In the genomic region with DNA sequence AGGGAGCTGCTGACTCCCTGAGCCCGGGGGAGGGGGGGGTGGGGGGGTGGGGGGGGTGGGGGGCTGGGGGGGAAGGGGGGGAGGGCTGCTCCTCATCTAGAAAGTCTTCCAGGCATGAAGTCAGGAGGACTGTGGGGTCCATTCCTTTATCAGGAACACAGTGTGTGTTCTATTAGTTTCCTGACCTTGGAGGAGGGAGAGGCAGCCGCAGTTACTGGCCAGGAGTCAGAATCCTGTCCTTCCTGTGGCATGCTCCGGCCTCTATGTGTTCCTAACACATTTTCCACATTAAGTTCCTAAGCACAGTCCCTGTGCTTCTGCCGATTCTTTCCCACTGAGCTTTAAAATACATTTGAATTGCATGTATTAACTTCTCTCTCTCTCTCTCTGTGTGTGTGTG, we compare ENCODE assay signal across 28 mouse cellular contexts. TPM values are rescaled to one million over a fixed set of nuclear protein-coding genes. Genes with fewer than 3 reads are reported as not detected.
DNase-seq lines count a peak whose midpoint lies in the region; ATAC-seq and TF ChIP-seq lines count a peak whose summit lies in the region.
"Had no signal": no experiment of that assay in that cellular context is flagged by ENCODE, and none has a peak within 500 bp of the region (broad histone marks: within the 10 kb centered on the region; RNA-seq: fewer than 3 reads in every experiment).

No protein-coding gene starts in this region.

- H3K4me2 ChIP-seq in kidney, postnatal 0 days (ENCODE audit: low read length), result no peak overlapping the region
- H3K4me2 ChIP-seq in lung, postnatal 0 days (replicated peaks; ENCODE audit: low read depth, low read length), result no peak overlapping the region
- H3K4me2 ChIP-seq: heart, embryonic 12.5 days; hindbrain, embryonic 15.5 days; limb, embryonic 12.5 days; liver, embryonic 11.5 days; midbrain, embryonic 13.5 days; neural tube, embryonic 13.5 days had no signal

- no peak for TF ChIP-seq EP300 in lung, postnatal 0 days (IDR thresholded peaks at IDR 0.05)

- ATAC-seq in kidney, postnatal 0 days (replicated peaks; ENCODE audit: low FRiP score, low read depth), result no peak
- no peak for ATAC-seq in lung, postnatal 0 days
- ATAC-seq: forebrain, embryonic 16.5 days; midbrain, embryonic 13.5 days had no signal

- 0 out of 2 replicates have a peak, but pooled peaks cover 3% of the 10 kb centered on the region for H3K9me3 ChIP-seq in kidney, postnatal 0 days (replicated peaks; ENCODE audit: low read length)
- H3K9me3 ChIP-seq in lung, postnatal 0 days (ENCODE audit: low read length), result no peaks in the 10 kb centered on the region
- H3K9me3 ChIP-seq: hindbrain, embryonic 15.5 days; neural tube, embryonic 13.5 days had no signal

- no peak for TF ChIP-seq POLR2A in testis, adult 2 months (IDR thresholded peaks at IDR 0.05; ENCODE audit: control insufficient read depth, low read depth, low read length)

- WGBS in kidney, postnatal 0 days, result 49% methylated on average over 3 of the region's 4 CpGs
- WGBS in lung, postnatal 0 days, result 40% methylated on average over 4 of the region's 4 CpGs

- DNase-seq in adrenal gland, postnatal 36 days, result peak; percentile 25 to 52
- DNase-seq in adrenal gland, postnatal 14 days, result no peak
- peak; percentile 66 for DNase-seq in kidney, postnatal 0 days (ENCODE audit: low spot score)
- DNase-seq in kidney, adult 18-20 months, result no peak
- DNase-seq in lung, postnatal 0 days (ENCODE audit: low spot score), result peak; percentile 23
- no peak for DNase-seq in lung, adult 18-20 months
- no peak for DNase-seq in testis, postnatal 10 days (ENCODE audit: low spot score)
- DNase-seq: adrenal gland, postnatal 25 days; cerebellum, adult 2 months; cerebellum, postnatal 14 days; gastrocnemius, adult 2 months; gastrocnemius, postnatal 36 days; heart, adult 2 months; kidney, postnatal 10 days; lung, postnatal 36 days; retina, postnatal 1 day; right cerebral cortex, postnatal 14 days; thymus, postnatal 4 days had no signal

- H3K4me3 ChIP-seq in kidney, postnatal 0 days (replicated peaks; ENCODE audit: low read depth, low read length), result no peak overlapping the region
- no peak overlapping the region for H3K4me3 ChIP-seq in lung, postnatal 0 days (ENCODE audit: low read depth, low read length)
- H3K4me3 ChIP-seq in testis, adult 2 months (ENCODE audit: control insufficient read depth, low read depth, low read length), result no peak overlapping the region
- H3K4me3 ChIP-seq: erythroblast, embryonic 14.5 days; gastrocnemius, adult 2 months; heart, adult 2 months; heart, embryonic 12.5 days; hindbrain, embryonic 15.5 days; limb, embryonic 12.5 days; midbrain, embryonic 13.5 days; neural tube, embryonic 13.5 days had no signal

- no peaks in the 10 kb centered on the region for H3K27me3 ChIP-seq in kidney, postnatal 0 days (ENCODE audit: insufficient read depth, low read length)
- no peaks in the 10 kb centered on the region for H3K27me3 ChIP-seq in lung, postnatal 0 days (replicated peaks; ENCODE audit: insufficient read depth, low read length)
- H3K27me3 ChIP-seq in testis, adult 2 months (ENCODE audit: control insufficient read depth, insufficient read depth, low read length), result no peaks in the 10 kb centered on the region
- H3K27me3 ChIP-seq: heart, embryonic 12.5 days; hindbrain, embryonic 15.5 days; limb, embryonic 12.5 days; midbrain, embryonic 13.5 days; neural tube, embryonic 13.5 days had no signal

- no peaks in the 10 kb centered on the region for H3K36me3 ChIP-seq in kidney, postnatal 0 days (ENCODE audit: insufficient read depth, low read length)
- H3K36me3 ChIP-seq in lung, postnatal 0 days (ENCODE audit: insufficient read depth, low read length), result no peaks in the 10 kb centered on the region
- H3K36me3 ChIP-seq in testis, adult 2 months (ENCODE audit: control insufficient read depth, insufficient read depth, low read length), result no peaks in the 10 kb centered on the region
- H3K36me3 ChIP-seq: G1E; heart, embryonic 12.5 days; hindbrain, embryonic 15.5 days; limb, embryonic 12.5 days; neural tube, embryonic 13.5 days had no signal

- no peak for TF ChIP-seq CTCF in kidney, postnatal 0 days (IDR thresholded peaks at IDR 0.05; ENCODE audit: low read depth)
- TF ChIP-seq CTCF in lung, postnatal 0 days (IDR thresholded peaks at IDR 0.05), result no peak
- TF ChIP-seq CTCF in testis, adult 2 months (IDR thresholded peaks at IDR 0.05; ENCODE audit: control insufficient read depth, insufficient read depth, insufficient replicate concordance, low read depth, low read length), result no peak

- H3K4me1 ChIP-seq in kidney, postnatal 0 days (replicated peaks; ENCODE audit: insufficient read depth, low read length), result peaks cover 6% of the 10 kb centered on the region; the same call in 1 of the 2 replicates
- H3K4me1 ChIP-seq in lung, postnatal 0 days (ENCODE audit: insufficient read depth, low read depth, low read length), result 0 out of 2 replicates have a peak, but pooled peaks cover 5% of the 10 kb centered on the region
- peaks cover 23% of the 10 kb centered on the region for H3K4me1 ChIP-seq in testis, adult 2 months (ENCODE audit: control insufficient read depth, insufficient read depth, low read length)
- H3K4me1 ChIP-seq: hindbrain, embryonic 15.5 days; midbrain, embryonic 13.5 days; neural tube, embryonic 13.5 days had no signal

- H3K27ac ChIP-seq in kidney, postnatal 0 days, result 0 out of 2 replicates have a peak overlapping the region, but pooled peaks have one; percentile 40
- no peak overlapping the region for H3K27ac ChIP-seq in lung, postnatal 0 days (ENCODE audit: low read length)
- H3K27ac ChIP-seq in testis, adult 2 months (ENCODE audit: control insufficient read depth, insufficient read depth, low read depth, low read length), result peak overlapping the region; percentile 39; the same call in 1 of the 2 replicates
- H3K27ac ChIP-seq: gastrocnemius, adult 2 months; heart, adult 2 months; hindbrain, embryonic 15.5 days; limb, embryonic 12.5 days; midbrain, embryonic 13.5 days; neural tube, embryonic 13.5 days had no signal

- no peak overlapping the region for H3K9ac ChIP-seq in kidney, postnatal 0 days (ENCODE audit: low read depth, low read length)
- H3K9ac ChIP-seq in lung, postnatal 0 days (replicated peaks; ENCODE audit: low read depth), result no peak overlapping the region
- H3K9ac ChIP-seq: heart, embryonic 12.5 days; hindbrain, embryonic 15.5 days; limb, embryonic 12.5 days; midbrain, embryonic 13.5 days; neural tube, embryonic 13.5 days had no signal

RNA-seq across cellular contexts. Expression of gene Hvcn1, which starts 22.2 kb away (rescaled TPM):
- 1 to 10 TPM; 1.7 to 3.3 TPM for total RNA-seq in adrenal gland, postnatal 36 days (2021)
- total RNA-seq in adrenal gland, postnatal 14 days (2021), result 2.4 and 16.0 TPM in 2 replicates
- polyA plus RNA-seq in kidney, postnatal 0 days (2015; fragmentation: Nextera tagmentation; extraction: Ambion mirVana), result 12.2 and 13.5 TPM in 2 replicates
- polyA plus RNA-seq in lung, postnatal 0 days (2015; fragmentation: Nextera tagmentation; extraction: Ambion mirVana), result 3.7 and 3.9 TPM in 2 replicates
- 0.93 and 0.99 TPM in 2 replicates for polyA plus RNA-seq in testis, adult 2 months (2012; rRNA removed)

RNA-seq across cellular contexts. Expression of gene Tctn1, which starts 35.5 kb away (rescaled TPM):
- 10 to 100 TPM; 12.0 to 16.2 TPM for total RNA-seq in adrenal gland, postnatal 36 days (2021)
- total RNA-seq in adrenal gland, postnatal 14 days (2021), result 12.7 and 14.5 TPM in 2 replicates
- polyA plus RNA-seq in kidney, postnatal 0 days (2015; fragmentation: Nextera tagmentation; extraction: Ambion mirVana), result 5.2 and 6.6 TPM in 2 replicates
- polyA plus RNA-seq in lung, postnatal 0 days (2015; fragmentation: Nextera tagmentation; extraction: Ambion mirVana), result 4.5 and 5.1 TPM in 2 replicates
- 59.8 and 63.3 TPM in 2 replicates for polyA plus RNA-seq in testis, adult 2 months (2012; rRNA removed)

RNA-seq across cellular contexts. Expression of gene Pptc7, which starts 55.4 kb away (rescaled TPM):
- total RNA-seq in adrenal gland, postnatal 36 days (2021), result 10 to 100 TPM; 53.2 to 55.4 TPM
- total RNA-seq in adrenal gland, postnatal 14 days (2021), result 42.4 and 44.7 TPM in 2 replicates
- polyA plus RNA-seq in kidney, postnatal 0 days (2015; fragmentation: Nextera tagmentation; extraction: Ambion mirVana), result 10.4 and 12.1 TPM in 2 replicates
- 12.2 and 12.7 TPM in 2 replicates for polyA plus RNA-seq in lung, postnatal 0 days (2015; fragmentation: Nextera tagmentation; extraction: Ambion mirVana)
- 47.8 and 48.0 TPM in 2 replicates for polyA plus RNA-seq in testis, adult 2 months (2012; rRNA removed)

Comparison
In these comparisons a context has a peak if more than half of its experiments do, and no peak if none do; other contexts are left out.
1. DNase-seq: peak in adrenal gland, postnatal 36 days (2 of 2), kidney, postnatal 0 days (single experiment) and lung, postnatal 0 days (single experiment); none in adrenal gland, postnatal 14 days (single experiment), kidney, adult 18-20 months (single experiment), lung, adult 18-20 months (0 of 2) and testis, postnatal 10 days (single experiment).